Mouse (Mus musculus): Measurements from ENCODE around the gene Arhgef10l. TPM values are rescaled to one million over a fixed set of nuclear protein-coding genes. Genes with fewer than 3 reads are reported as not detected.
A peak's percentile ranks its signal among the peaks of the same experiment; 100 is the strongest.

The Arhgef10l gene
- polyA plus RNA-seq, 1 experiment from 2014 or later: 12.1 TPM

DNA sequence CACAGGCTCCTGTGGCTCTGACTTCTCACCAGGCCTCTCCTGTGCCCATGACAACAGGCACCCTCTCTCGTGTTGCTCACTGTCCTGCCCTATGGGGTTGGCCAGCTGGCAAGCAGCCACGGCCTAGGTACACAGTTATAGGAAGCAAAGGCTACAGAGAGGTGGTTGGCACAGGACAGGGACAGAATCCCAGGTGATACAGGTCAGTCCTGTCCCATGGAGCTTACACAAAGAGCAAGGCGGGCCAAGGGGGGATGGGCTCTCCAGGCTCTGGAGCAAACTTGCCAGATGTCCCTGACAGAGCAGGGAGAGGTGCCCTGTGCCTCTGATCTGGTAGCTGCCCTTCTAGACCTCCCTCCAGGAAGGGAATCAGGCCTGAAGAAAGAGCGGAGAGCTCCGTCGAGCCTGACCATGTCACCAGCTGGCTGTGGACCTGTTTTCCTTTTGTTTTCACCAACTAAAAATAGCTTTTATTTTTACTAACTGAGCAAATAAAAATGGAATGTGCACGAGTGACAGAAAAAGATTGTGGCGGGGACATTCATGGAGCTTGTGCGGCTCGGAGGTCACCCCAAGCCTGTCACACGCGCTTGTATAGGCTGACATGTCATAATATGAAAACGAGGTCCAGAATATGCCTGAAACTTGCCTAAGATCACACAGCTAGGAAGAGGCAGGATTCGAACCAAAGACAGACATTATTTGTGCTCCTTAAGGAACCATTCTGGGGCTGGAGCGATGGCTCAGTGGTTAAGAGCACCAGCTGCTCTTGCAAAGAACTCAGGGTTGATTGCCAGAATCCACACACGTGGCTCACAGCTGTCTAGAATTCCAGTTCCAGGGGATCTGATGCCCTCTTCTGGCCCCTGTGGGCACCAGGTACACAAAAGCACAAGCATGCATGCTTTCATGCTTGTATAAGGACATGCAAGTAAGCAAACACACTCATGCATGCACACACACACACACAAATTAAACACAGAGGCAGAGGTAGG is 48.1 kb downstream of the Arhgef10l start:
- peak; percentile 62 for ATAC-seq
- Histone ChIP-seq H3K36me3 (ENCODE audit: control insufficient read depth, insufficient read depth, low read length) (no peaks in the 10 kb centered on the region), H3K4me3 (ENCODE audit: low read length) (no peak overlapping the region), H3K27me3 (replicated peaks; ENCODE audit: control insufficient read depth, insufficient read depth, low read length) (no peaks in the 10 kb centered on the region), H3K27ac (ENCODE audit: low read length) (peak overlapping the region; percentile 70), H3K4me1 (ENCODE audit: control insufficient read depth, insufficient read depth, low read length) (peaks cover 33% of the 10 kb centered on the region), H3K9me3 (ENCODE audit: control insufficient read depth, low read length) (no peaks in the 10 kb centered on the region), H3K9ac (ENCODE audit: low read depth, low read length) (peak overlapping the region; percentile 41), H3K4me2 (ENCODE audit: low read depth, low read length) (no peak overlapping the region)
- WGBS: 62% methylated on average over 16 of the region's 16 CpGs

DNA sequence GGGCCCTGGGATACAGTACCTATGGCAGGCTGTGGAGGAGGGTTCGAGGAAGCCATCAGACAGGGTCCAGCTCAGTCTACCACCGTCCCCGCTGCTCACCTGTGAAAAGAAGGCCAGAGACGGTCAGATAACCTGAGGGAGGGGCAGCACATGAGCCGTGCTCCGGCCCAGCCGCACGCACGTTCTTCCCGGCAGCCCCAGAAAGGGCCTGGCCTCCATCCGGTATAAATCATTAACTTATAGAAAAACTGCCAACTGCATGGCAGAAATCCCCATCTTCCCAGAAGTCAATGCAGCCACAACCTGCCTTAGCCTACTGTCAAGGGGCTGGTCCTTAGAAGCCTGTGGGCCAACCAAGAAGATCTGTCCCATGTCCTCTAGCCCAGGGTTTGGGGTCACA is 48.9 kb downstream of the Arhgef10l start:
- Histone ChIP-seq H3K36me3 (ENCODE audit: control insufficient read depth, insufficient read depth, low read length) (no peaks in the 10 kb centered on the region), H3K4me1 (ENCODE audit: control insufficient read depth, insufficient read depth, low read length) (peaks cover 28% of the 10 kb centered on the region), H3K9me3 (ENCODE audit: control insufficient read depth, low read length) (no peaks in the 10 kb centered on the region), H3K9ac (ENCODE audit: low read depth, low read length) (peak overlapping the region; percentile 48), H3K4me3 (ENCODE audit: low read length) (peak overlapping the region; percentile 31), H3K27ac (ENCODE audit: low read length) (peak overlapping the region; percentile 70), H3K4me2 (ENCODE audit: low read depth, low read length) (peak overlapping the region; percentile 45), H3K27me3 (replicated peaks; ENCODE audit: control insufficient read depth, insufficient read depth, low read length) (no peaks in the 10 kb centered on the region)
- ATAC-seq: peak; percentile 76
- 49% methylated on average over 11 of the region's 11 CpGs for WGBS

GRCm38 (mm10) chr4:140616196-140616595 is 49.6 kb downstream of the Arhgef10l start:
- 48% methylated on average over 7 of the region's 7 CpGs for WGBS
- H3K9me3 ChIP-seq (ENCODE audit: control insufficient read depth, low read length): no peaks in the 10 kb centered on the region
- H3K4me2 ChIP-seq (ENCODE audit: low read depth, low read length): peak overlapping the region; percentile 45
- H3K4me1 ChIP-seq (ENCODE audit: control insufficient read depth, insufficient read depth, low read length): peaks cover 31% of the 10 kb centered on the region
- no peaks in the 10 kb centered on the region for H3K27me3 ChIP-seq (replicated peaks; ENCODE audit: control insufficient read depth, insufficient read depth, low read length)
- no peak for ATAC-seq
- peak overlapping the region; percentile 62 for H3K27ac ChIP-seq (ENCODE audit: low read length)
- H3K36me3 ChIP-seq (ENCODE audit: control insufficient read depth, insufficient read depth, low read length): no peaks in the 10 kb centered on the region
- peak overlapping the region; percentile 31 for H3K4me3 ChIP-seq (ENCODE audit: low read length)
- H3K9ac ChIP-seq (ENCODE audit: low read depth, low read length): peak overlapping the region; percentile 48; the same call in 1 of the 2 replicates

DNA sequence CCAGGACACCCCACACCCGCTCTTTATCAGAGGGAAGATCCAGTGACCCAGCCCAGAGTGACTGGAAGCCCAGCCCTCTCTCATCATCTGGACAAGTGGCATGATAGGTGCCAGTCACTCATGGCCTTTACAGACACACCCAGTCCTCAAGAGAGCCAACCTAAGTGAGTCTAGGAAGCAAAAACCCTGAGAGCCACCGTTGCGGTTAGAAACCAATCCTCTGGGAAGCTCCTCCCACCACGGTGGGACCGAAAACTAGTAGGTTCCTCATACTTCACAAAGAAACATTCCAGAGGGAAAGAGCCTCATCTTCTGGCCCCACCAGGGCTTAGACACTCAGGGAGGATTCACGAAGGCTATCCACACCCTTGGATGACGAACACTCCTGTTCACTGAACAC is 50.0 kb downstream of the Arhgef10l start:
- Histone ChIP-seq H3K4me3 (ENCODE audit: low read length) (no peak overlapping the region), H3K4me1 (ENCODE audit: control insufficient read depth, insufficient read depth, low read length) (peaks cover 34% of the 10 kb centered on the region)
- WGBS: 62% methylated on average over 7 of the region's 7 CpGs

GRCm38 (mm10) chr4:140614553-140614952 is 51.3 kb downstream of the Arhgef10l start:
- H3K9ac ChIP-seq (ENCODE audit: low read depth, low read length): no peak overlapping the region
- WGBS: 89% methylated on average over 5 of the region's 5 CpGs
- no peak for ATAC-seq
- H3K9me3 ChIP-seq (ENCODE audit: control insufficient read depth, low read length): no peaks in the 10 kb centered on the region
- no peak overlapping the region for H3K27ac ChIP-seq (ENCODE audit: low read length)
- 0 out of 2 replicates have a peak, but pooled peaks cover 2% of the 10 kb centered on the region for H3K36me3 ChIP-seq (ENCODE audit: control insufficient read depth, insufficient read depth, low read length)
- H3K4me1 ChIP-seq (ENCODE audit: control insufficient read depth, insufficient read depth, low read length): peaks cover 34% of the 10 kb centered on the region
- no peaks in the 10 kb centered on the region for H3K27me3 ChIP-seq (replicated peaks; ENCODE audit: control insufficient read depth, insufficient read depth, low read length)
- H3K4me3 ChIP-seq (ENCODE audit: low read length): no peak overlapping the region
- H3K4me2 ChIP-seq (ENCODE audit: low read depth, low read length): no peak overlapping the region

More for the DNA sequence above, 50.0 kb downstream of the Arhgef10l start:
- no peak overlapping the region for H3K27ac ChIP-seq (ENCODE audit: low read length)
- H3K27me3 ChIP-seq (replicated peaks; ENCODE audit: control insufficient read depth, insufficient read depth, low read length): no peaks in the 10 kb centered on the region
- H3K9me3 ChIP-seq (ENCODE audit: control insufficient read depth, low read length): no peaks in the 10 kb centered on the region
- H3K4me2 ChIP-seq (ENCODE audit: low read depth, low read length): no peak overlapping the region
- H3K9ac ChIP-seq (ENCODE audit: low read depth, low read length): no peak overlapping the region
- no peak for ATAC-seq
- no peaks in the 10 kb centered on the region for H3K36me3 ChIP-seq (ENCODE audit: control insufficient read depth, insufficient read depth, low read length)

GRCm38 (mm10) chr4:140614145-140614544 is 51.7 kb downstream of the Arhgef10l start:
- no peak overlapping the region for H3K27ac ChIP-seq (ENCODE audit: low read length)
- 0 out of 2 replicates have a peak, but pooled peaks cover 2% of the 10 kb centered on the region for H3K36me3 ChIP-seq (ENCODE audit: control insufficient read depth, insufficient read depth, low read length)
- H3K9ac ChIP-seq (ENCODE audit: low read depth, low read length): no peak overlapping the region
- H3K9me3 ChIP-seq (ENCODE audit: control insufficient read depth, low read length): no peaks in the 10 kb centered on the region
- no peak overlapping the region for H3K4me2 ChIP-seq (ENCODE audit: low read depth, low read length)
- H3K4me1 ChIP-seq (ENCODE audit: control insufficient read depth, insufficient read depth, low read length): peaks cover 34% of the 10 kb centered on the region
- WGBS: 90% methylated on average over 6 of the region's 6 CpGs
- no peaks in the 10 kb centered on the region for H3K27me3 ChIP-seq (replicated peaks; ENCODE audit: control insufficient read depth, insufficient read depth, low read length)
- ATAC-seq: no peak
- no peak overlapping the region for H3K4me3 ChIP-seq (ENCODE audit: low read length)

- Histone ChIP-seq H3K9me3 (ENCODE audit: control insufficient read depth, low read length) (no peaks in the 10 kb centered on the region), H3K4me1 (ENCODE audit: control insufficient read depth, insufficient read depth, low read length) (peaks cover 15% of the 10 kb centered on the region), H3K4me2 (ENCODE audit: low read depth, low read length) (0 out of 2 replicates have a peak overlapping the region, but pooled peaks have one; percentile 16), H3K9ac (ENCODE audit: low read depth, low read length) (peak overlapping the region; percentile 25; the same call in 1 of the 2 replicates), H3K4me3 (ENCODE audit: low read length) (no peak overlapping the region), H3K36me3 (ENCODE audit: control insufficient read depth, insufficient read depth, low read length) (0 out of 2 replicates have a peak, but pooled peaks cover 6% of the 10 kb centered on the region), H3K27ac (ENCODE audit: low read length) (peak overlapping the region; percentile 87), H3K27me3 (replicated peaks; ENCODE audit: control insufficient read depth, insufficient read depth, low read length) (no peaks in the 10 kb centered on the region)
- WGBS: 30% methylated on average over 12 of the region's 12 CpGs
- peak; percentile 52 for ATAC-seq
Measured at GRCm38 (mm10) chr4:140610841-140611609, 54.8 kb downstream of the Arhgef10l start.

GRCm38 (mm10) chr4:140608228-140608720 is 57.5 kb downstream of the Arhgef10l start:
- H3K36me3 ChIP-seq (ENCODE audit: control insufficient read depth, insufficient read depth, low read length): 0 out of 2 replicates have a peak, but pooled peaks cover 6% of the 10 kb centered on the region
- 87% methylated on average over 9 of the region's 9 CpGs for WGBS
- H3K4me1 ChIP-seq (ENCODE audit: control insufficient read depth, insufficient read depth, low read length): peaks cover 23% of the 10 kb centered on the region
- no peak overlapping the region for H3K4me2 ChIP-seq (ENCODE audit: low read depth, low read length)
- no peak for ATAC-seq
- H3K27me3 ChIP-seq (replicated peaks; ENCODE audit: control insufficient read depth, insufficient read depth, low read length): no peaks in the 10 kb centered on the region
- H3K4me3 ChIP-seq (ENCODE audit: low read length): no peak overlapping the region
- H3K9ac ChIP-seq (ENCODE audit: low read depth, low read length): no peak overlapping the region
- no peaks in the 10 kb centered on the region for H3K9me3 ChIP-seq (ENCODE audit: control insufficient read depth, low read length)
- H3K27ac ChIP-seq (ENCODE audit: low read length): no peak overlapping the region

DNA sequence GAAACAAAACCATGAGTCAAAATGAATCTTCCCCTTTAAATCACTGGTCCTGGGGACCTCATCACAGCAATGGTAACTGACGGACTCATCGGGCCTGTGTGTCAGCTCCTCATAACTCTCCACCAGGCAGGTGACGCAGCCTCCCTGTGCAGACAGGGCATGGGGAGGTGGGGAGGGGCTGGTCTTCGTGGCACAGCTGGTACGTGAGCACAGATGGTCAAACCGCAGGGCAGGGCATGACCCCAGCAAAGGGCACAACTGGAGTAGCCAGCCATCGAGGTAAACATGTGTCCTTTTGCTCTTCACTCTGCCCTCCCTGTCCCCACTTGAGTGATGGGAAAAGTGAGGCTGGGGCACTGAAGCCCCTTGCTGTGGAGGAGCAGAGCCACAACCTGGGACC is 59.0 kb downstream of the Arhgef10l start:
- ATAC-seq: no peak
- no peaks in the 10 kb centered on the region for H3K9me3 ChIP-seq (ENCODE audit: control insufficient read depth, low read length)
- no peak overlapping the region for H3K9ac ChIP-seq (ENCODE audit: low read depth, low read length)
- H3K36me3 ChIP-seq (ENCODE audit: control insufficient read depth, insufficient read depth, low read length): 0 out of 2 replicates have a peak, but pooled peaks cover 6% of the 10 kb centered on the region
- no peak overlapping the region for H3K4me3 ChIP-seq (ENCODE audit: low read length)
- 80% methylated on average over 7 of the region's 7 CpGs for WGBS
- no peak overlapping the region for H3K4me2 ChIP-seq (ENCODE audit: low read depth, low read length)
- H3K4me1 ChIP-seq (ENCODE audit: control insufficient read depth, insufficient read depth, low read length): peaks cover 26% of the 10 kb centered on the region
- H3K27ac ChIP-seq (ENCODE audit: low read length): no peak overlapping the region
- no peaks in the 10 kb centered on the region for H3K27me3 ChIP-seq (replicated peaks; ENCODE audit: control insufficient read depth, insufficient read depth, low read length)
